Mouse (Mus musculus): ENCODE data around the gene Elf1. TPM values are rescaled to one million over a fixed set of nuclear protein-coding genes. Genes with fewer than 3 reads are reported as not detected.

The Elf1 gene
- polyA plus RNA-seq, 1 experiment from 2014 or later = 3.0 TPM

DNA sequence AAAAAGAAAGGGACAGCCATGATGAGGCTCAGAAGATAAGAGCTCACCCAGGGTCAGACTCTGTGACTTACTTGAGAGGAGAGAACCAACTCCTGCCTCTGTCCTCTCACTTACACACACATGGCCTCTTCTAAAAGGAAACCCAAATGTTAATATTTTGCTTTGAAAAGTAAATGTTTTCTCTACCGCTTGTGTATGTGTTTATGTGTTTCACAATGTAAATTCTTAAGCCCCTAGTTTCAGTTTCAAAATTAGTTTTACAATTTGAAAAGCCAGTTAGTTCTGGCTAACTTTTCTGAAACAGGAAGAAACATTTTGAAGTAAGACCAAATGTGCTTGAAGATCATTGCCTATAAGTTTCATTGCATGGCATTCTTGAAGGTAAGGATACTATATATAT, 76.8 kb downstream of the Elf1 start:
- Histone ChIP-seq H3K27me3 (replicated peaks) (no peaks in the 10 kb centered on the region), H3K4me2 (no peak overlapping the region), H3K9me3 (no peaks in the 10 kb centered on the region), H3K9ac (no peak overlapping the region), H3K4me3 (no peak overlapping the region), H3K4me1 (no peaks in the 10 kb centered on the region), H3K27ac (no peak overlapping the region), H3K36me3 (replicated peaks) (no peaks in the 10 kb centered on the region)
- no peak for ATAC-seq (replicated peaks)
- whole genome bisulfite sequencing = 82% methylated on average over 1 of the region's 1 CpGs

DNA sequence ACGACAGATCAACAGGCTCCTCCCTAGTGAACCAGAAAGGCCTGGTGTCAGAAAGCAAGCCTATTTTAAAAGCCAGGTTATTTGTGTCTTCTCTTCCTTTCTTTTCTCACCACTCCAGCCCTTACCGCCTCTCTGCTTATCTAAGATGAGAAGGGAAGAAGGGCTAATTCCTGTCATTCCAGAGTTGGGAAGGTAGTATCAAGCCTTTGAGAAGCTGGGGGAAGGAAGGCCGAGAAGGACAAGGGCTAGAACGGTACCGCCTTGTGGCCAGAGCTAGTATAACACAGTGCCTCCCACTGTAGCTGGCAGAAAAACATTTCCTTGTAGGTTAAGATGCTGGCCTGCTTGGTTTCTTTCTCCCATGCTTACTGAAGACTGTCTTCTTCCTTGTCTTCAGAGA, 81.8 kb downstream of the Elf1 start:
- 20% methylated on average over 5 of the region's 5 CpGs for WGBS

DNA sequence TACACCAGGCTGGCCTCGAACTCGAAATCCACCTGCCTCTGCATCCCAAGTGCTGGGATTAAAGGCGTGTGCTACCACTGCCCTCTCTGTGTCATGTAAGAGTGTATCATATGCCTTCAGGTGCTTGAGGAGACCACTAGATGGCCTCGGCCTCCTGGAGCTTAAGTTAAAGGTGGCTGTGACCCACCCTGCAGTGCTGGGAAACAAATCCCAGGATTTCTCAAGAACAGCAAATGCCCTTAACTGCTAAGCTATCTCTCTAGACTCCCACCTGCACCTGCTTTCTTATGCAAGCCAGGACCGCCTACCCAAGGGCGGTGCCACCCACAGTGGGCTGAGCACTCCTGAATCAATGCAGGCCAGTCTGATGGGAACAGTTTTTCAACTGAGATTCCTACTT, 83.8 kb downstream of the Elf1 start:
- Histone ChIP-seq H3K36me3 (replicated peaks) (no peaks in the 10 kb centered on the region), H3K9ac (no peak overlapping the region), H3K4me3 (no peak overlapping the region), H3K4me2 (no peak overlapping the region), H3K27me3 (replicated peaks) (no peaks in the 10 kb centered on the region), H3K9me3 (no peaks in the 10 kb centered on the region), H3K4me1 (no peaks in the 10 kb centered on the region), H3K27ac (no peak overlapping the region)
- ATAC-seq (replicated peaks) = no peak
- 63% methylated on average over 6 of the region's 6 CpGs for WGBS

More for the DNA sequence above, 81.8 kb downstream of the Elf1 start:
- no peak overlapping the region for H3K27ac ChIP-seq
- H3K4me3 ChIP-seq = no peak overlapping the region
- ATAC-seq (replicated peaks) = no peak
- no peaks in the 10 kb centered on the region for H3K9me3 ChIP-seq
- no peaks in the 10 kb centered on the region for H3K27me3 ChIP-seq (replicated peaks)
- no peaks in the 10 kb centered on the region for H3K4me1 ChIP-seq
- no peak overlapping the region for H3K4me2 ChIP-seq
- H3K36me3 ChIP-seq (replicated peaks) = no peaks in the 10 kb centered on the region
- H3K9ac ChIP-seq = no peak overlapping the region

DNA sequence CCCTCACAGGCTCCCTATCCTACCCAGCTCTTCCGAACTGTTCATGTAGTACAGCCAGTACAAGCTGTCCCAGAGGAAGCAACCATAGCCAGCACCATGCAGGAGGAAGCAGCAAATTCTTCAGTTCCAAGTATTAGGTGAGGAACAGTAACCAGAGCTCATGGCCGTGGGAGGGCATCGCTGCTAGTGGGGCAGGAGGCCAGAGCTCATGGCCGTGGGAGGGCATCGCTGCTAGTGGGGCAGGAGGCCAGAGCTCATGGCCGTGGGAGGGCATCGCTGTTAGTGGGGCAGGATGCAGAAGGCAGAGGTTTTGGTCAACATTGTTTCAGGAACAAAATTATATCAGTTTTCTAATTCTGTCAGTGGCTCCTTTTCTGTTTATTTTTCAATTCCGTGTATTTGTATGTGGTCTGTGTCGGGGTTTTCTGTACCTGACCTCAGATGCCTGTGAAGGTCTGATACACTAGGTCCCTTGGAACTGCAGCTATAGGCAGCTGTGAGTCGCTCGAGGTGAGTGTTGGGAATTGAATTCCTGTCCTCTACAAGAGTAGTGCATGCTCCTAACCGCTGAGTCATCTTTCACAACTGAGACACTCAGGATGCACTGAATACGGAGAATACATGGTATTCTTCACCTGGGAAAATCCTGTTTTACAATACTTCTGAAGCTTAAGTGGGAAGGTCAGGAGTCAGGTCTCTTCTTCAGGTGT, 92.6 kb downstream of the Elf1 start:
- no peaks in the 10 kb centered on the region for H3K27me3 ChIP-seq (replicated peaks)
- H3K4me2 ChIP-seq = no peak overlapping the region
- H3K4me3 ChIP-seq = no peak overlapping the region
- H3K36me3 ChIP-seq (replicated peaks) = no peaks in the 10 kb centered on the region
- 94% methylated on average over 13 of the region's 13 CpGs for WGBS
- no peaks in the 10 kb centered on the region for H3K4me1 ChIP-seq
- no peak overlapping the region for H3K9ac ChIP-seq
- no peak for ATAC-seq (replicated peaks)
- H3K9me3 ChIP-seq = no peaks in the 10 kb centered on the region
- H3K27ac ChIP-seq = no peak overlapping the region

DNA sequence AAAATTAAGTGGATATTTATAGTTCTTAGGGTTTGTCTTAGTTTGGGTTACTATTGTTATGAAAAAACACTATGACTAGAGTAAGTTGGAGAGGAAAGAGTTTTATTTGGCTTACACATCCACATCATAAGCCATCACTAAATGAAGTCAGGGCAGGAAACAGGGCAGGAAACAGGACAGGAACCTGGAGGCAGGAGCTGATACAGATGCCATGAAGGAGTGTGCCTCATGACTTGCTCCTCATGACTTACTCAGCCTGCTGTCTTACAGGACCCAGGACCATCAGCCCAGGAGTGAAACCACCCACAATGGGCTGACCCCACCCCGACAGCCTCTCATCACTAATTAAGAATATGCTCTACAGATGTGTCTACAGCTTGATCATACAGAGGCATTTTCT, 93.4 kb downstream of the Elf1 start:
- no peaks in the 10 kb centered on the region for H3K9me3 ChIP-seq
- H3K27ac ChIP-seq = no peak overlapping the region
- H3K9ac ChIP-seq = no peak overlapping the region
- no peaks in the 10 kb centered on the region for H3K27me3 ChIP-seq (replicated peaks)
- H3K4me2 ChIP-seq = no peak overlapping the region
- no peak for ATAC-seq (replicated peaks)
- WGBS = 97% methylated on average over 1 of the region's 1 CpGs
- no peaks in the 10 kb centered on the region for H3K36me3 ChIP-seq (replicated peaks)
- no peaks in the 10 kb centered on the region for H3K4me1 ChIP-seq
- H3K4me3 ChIP-seq = no peak overlapping the region

DNA sequence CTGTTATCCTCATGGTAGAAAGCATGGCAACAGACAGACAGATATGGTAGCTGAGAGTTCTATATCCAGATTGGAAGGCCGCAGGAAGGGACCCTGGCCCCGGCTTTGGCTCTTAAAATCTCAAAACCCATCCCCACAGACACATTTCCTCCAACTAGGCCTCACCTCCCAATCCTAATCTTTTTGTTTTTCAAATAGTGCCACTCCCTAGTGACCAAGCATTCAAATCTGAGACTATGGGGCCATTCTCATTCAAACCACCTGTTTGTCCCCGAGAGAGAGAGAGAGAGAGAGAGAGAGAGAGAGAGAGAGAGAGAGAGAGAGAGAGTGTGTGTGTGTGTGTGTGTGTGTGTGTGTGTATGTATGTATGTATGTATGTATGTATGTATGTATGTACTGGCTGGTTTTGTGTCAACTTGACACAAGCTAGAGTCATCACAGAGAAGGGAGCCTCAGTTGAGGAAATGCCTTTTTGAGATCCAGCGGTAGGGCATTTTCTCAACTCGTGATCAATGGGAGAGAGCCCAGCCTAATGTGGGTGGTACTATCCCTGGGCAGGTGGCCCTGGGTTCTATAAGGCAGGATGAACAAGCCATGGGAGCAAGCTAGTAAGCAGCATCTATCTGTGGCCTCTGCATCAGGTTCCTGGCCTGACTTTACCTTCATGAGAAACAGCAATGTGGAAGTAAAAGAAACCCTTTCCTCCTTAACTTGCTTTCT, 102.7 kb downstream of the Elf1 start:
- 86% methylated on average over 5 of the region's 5 CpGs for WGBS
- no peak overlapping the region for H3K9ac ChIP-seq
- no peaks in the 10 kb centered on the region for H3K9me3 ChIP-seq
- no peak for ATAC-seq (replicated peaks)
- H3K4me1 ChIP-seq = peaks cover 12% of the 10 kb centered on the region
- no peak overlapping the region for H3K27ac ChIP-seq
- H3K36me3 ChIP-seq (replicated peaks) = no peaks in the 10 kb centered on the region
- H3K4me3 ChIP-seq = no peak overlapping the region
- H3K4me2 ChIP-seq = no peak overlapping the region
- H3K27me3 ChIP-seq (replicated peaks) = no peaks in the 10 kb centered on the region

DNA sequence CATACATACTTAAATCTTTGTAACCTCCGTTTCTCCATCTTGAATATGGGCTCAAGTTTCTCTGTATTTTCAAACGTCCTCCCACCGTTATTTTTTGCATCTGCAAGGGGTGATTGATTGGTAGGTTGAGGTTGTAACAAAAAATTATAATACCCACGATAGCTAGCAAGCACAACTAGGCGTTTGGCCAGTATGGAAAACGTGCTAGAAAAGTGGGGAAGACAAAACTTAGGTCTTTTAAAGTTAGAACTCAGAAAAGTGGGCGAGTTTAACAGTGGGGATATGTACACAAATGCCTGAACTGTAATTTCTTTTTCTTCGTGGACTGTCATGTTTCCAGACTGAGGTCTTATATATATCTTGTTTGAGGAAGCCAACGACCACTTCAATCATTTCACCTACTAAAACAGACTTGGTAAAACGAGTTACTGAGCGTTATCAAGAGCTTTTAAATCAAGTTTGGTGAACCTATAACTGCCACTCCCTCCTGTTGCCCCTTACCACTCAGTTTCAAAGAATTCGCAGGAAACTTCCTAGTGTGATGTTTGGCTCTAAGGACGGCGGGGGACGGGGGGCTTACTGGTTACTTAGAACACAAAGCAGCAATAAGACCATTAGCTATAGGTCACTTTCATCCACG, 105.6 kb downstream of the Elf1 start:
- H3K27me3 ChIP-seq (replicated peaks) = no peaks in the 10 kb centered on the region
- H3K9me3 ChIP-seq = no peaks in the 10 kb centered on the region
- H3K36me3 ChIP-seq (replicated peaks) = no peaks in the 10 kb centered on the region
- ATAC-seq (replicated peaks) = no peak
- H3K4me2 ChIP-seq = peak overlapping the region; percentile 83
- WGBS = 35% methylated on average over 16 of the region's 16 CpGs
- H3K4me1 ChIP-seq = peaks cover 27% of the 10 kb centered on the region
- peak overlapping the region; percentile 98 for H3K27ac ChIP-seq
- peak overlapping the region; percentile 78 for H3K4me3 ChIP-seq
- peak overlapping the region; percentile 75 for H3K9ac ChIP-seq

DNA sequence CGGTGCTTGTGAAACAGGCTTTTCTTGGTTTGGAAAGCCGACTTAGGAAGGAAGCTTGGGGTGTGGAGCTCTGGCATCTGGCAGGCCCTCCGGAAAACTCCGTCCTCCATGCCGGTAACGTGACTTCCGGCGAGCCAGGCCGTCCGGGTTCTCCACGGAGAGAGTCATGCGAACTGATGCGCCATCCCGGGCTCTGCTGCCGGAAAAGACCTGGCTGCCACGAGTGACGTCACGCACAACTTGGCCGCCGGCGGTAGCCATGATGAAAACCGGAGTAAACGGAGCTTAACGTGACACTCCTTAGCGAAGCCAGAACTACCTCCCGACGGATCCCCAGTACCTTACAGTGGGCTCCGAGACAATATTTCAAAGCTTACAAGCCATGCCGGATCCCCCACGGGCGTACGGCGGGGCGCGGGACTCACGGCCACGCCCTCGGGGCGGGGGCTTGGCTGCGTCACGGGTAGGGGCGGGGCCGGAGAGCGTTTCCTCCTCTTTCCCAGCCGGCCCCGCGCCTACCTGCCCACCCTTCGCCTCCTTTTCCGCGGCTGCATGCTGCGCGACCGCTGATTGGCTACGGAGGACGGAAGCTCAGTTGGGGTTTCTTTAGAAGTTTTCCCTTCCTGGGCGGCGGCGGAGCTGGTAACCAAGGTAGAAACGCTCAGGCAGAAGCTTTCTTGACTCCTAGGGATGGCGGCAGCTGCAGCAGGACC, 106.3 kb downstream of the Elf1 start, which contains the start of gene Sugt1:
TSS of gene Sugt1 (plus strand) at position 553 of the 713 bp plus-strand sequence.
- H3K9me3 ChIP-seq = no peaks in the 10 kb centered on the region
- peak within 1 kb of the TSS; percentile 83 for H3K4me2 ChIP-seq
- H3K9ac ChIP-seq = peak within 1 kb of the TSS; percentile 75
- peak; percentile 99 for ATAC-seq (replicated peaks)
- H3K27ac ChIP-seq = peak within 1 kb of the TSS; percentile 98
- peaks cover 27% of the 10 kb centered on the region for H3K4me1 ChIP-seq
- under 1% methylated on average over 60 of the region's 60 CpGs for WGBS
- peak within 1 kb of the TSS; percentile 78 for H3K4me3 ChIP-seq
- no peaks in the 10 kb centered on the region for H3K36me3 ChIP-seq (replicated peaks)
- H3K27me3 ChIP-seq (replicated peaks) = no peaks in the 10 kb centered on the region

DNA sequence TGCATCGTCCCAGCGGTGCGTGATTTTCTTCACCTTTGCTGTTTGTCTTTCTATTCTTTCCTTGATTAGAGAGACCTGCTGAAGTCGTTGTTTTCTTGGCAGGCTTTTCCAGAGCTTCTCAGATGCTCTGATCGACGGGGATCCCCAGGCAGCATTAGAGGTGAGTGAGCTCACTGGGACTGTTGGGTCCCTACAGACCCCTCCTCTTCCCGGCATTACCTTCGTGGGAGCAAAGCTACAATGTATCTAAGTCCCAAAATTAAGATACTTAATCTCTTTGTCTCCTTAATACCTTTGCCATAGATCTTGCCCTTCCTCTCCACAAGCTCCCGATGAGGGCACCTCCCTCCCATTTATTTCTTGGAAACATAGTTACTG, 106.8 kb downstream of the Elf1 start:
- H3K4me3 ChIP-seq = peak overlapping the region; percentile 78
- WGBS = 1% methylated on average over 9 of the region's 9 CpGs
- peak; percentile 57 for ATAC-seq (replicated peaks)

DNA sequence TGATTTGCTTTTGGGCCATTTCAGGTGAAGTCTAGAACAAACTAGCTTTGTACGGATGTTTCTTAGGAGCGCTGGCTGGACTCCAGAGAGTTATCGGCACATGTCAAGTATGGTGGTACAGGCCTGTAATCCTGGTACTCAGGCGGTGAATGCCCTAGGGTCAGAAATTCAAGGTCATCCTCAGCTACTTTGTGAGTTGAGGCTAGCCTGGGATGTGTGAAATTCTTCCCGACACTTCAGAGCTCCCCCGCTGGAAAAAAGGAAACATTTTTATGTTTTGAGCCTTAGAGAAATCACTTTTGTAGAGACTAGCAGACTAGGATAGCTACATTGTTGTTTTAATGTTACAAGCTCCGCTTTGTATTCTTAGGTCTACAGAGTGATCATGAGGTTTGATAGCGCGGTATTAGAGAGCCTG, 107.5 kb downstream of the Elf1 start:
- Histone ChIP-seq H3K9ac (peak overlapping the region; percentile 75; the same call in 1 of the 2 replicates), H3K4me1 (peaks cover 27% of the 10 kb centered on the region), H3K36me3 (replicated peaks) (no peaks in the 10 kb centered on the region), H3K4me3 (peak overlapping the region; percentile 78), H3K9me3 (no peaks in the 10 kb centered on the region), H3K27ac (no peak overlapping the region), H3K4me2 (peak overlapping the region; percentile 83), H3K27me3 (replicated peaks) (no peaks in the 10 kb centered on the region)
- no peak for ATAC-seq (replicated peaks)
- 90% methylated on average over 9 of the region's 9 CpGs for WGBS

More for the DNA sequence above, 106.8 kb downstream of the Elf1 start:
- Histone ChIP-seq H3K4me1 (peaks cover 27% of the 10 kb centered on the region), H3K27ac (peak overlapping the region; percentile 98), H3K27me3 (replicated peaks) (no peaks in the 10 kb centered on the region), H3K9me3 (no peaks in the 10 kb centered on the region), H3K9ac (peak overlapping the region; percentile 75), H3K4me2 (peak overlapping the region; percentile 83), H3K36me3 (replicated peaks) (no peaks in the 10 kb centered on the region)

DNA sequence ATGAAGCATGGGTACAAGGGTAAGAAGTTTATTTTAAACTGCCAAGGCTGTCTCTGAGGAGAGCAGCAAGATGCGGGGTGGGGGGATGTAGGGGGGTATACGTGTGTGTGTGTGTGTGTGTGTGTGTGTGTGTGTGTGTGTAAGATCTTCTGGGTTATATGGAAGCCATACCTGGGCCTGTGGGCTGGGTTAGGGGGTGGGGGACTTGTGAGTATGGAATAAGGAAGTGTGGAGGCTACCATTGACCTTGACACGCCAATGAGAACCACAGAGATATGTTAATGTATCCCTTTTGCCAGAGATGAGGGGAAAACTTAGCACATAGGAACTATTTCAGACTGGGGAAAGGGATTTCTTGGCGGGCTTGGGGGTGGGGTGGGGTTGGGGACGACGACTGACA, 108.4 kb downstream of the Elf1 start:
- no peaks in the 10 kb centered on the region for H3K9me3 ChIP-seq
- no peak overlapping the region for H3K9ac ChIP-seq
- no peaks in the 10 kb centered on the region for H3K27me3 ChIP-seq (replicated peaks)
- WGBS = 90% methylated on average over 6 of the region's 6 CpGs
- peaks cover 27% of the 10 kb centered on the region for H3K4me1 ChIP-seq
- peak overlapping the region; percentile 83; the same call in 1 of the 2 replicates for H3K4me2 ChIP-seq
- no peak overlapping the region for H3K4me3 ChIP-seq
- no peak overlapping the region for H3K27ac ChIP-seq
- no peak for ATAC-seq (replicated peaks)
- H3K36me3 ChIP-seq (replicated peaks) = no peaks in the 10 kb centered on the region

DNA sequence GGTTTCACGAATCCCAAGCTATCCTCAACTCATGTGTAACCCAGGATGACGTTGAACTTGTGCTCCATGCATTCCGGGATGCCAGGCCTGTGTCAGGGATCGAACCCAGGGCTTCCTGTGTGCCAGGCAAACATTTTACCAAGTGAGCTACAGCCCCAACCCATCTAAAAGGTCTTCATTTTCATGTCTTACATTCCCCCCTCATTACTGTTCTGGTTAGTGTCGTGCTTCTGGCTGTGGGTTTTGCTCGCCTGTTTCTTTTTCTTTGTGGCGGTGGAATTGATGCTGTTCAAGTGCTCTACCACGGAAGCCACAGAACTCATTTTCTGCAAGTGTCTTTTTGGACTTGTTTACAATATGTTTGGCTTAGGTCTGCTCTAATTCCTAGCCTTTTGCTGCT, 109.9 kb downstream of the Elf1 start:
- 0 out of 2 replicates have a peak, but pooled peaks cover 6% of the 10 kb centered on the region for H3K36me3 ChIP-seq (replicated peaks)
- WGBS = 95% methylated on average over 8 of the region's 8 CpGs
- H3K27ac ChIP-seq = no peak overlapping the region
- H3K27me3 ChIP-seq (replicated peaks) = no peaks in the 10 kb centered on the region
- no peak overlapping the region for H3K9ac ChIP-seq
- H3K9me3 ChIP-seq = no peaks in the 10 kb centered on the region
- no peak overlapping the region for H3K4me3 ChIP-seq
- peaks cover 27% of the 10 kb centered on the region for H3K4me1 ChIP-seq
- no peak for ATAC-seq (replicated peaks)
- H3K4me2 ChIP-seq = no peak overlapping the region

Data from midbrain, embryonic 15.5 days (tissue).